Mouse (Mus musculus): ENCODE measurements at regions not wholly inside any gene's neighbourhood (a gene's known extent, or its start where the extent isn't known, plus 50 kb on each side); places are given as distances from the start of the nearest gene placed in this dataset.

DNA sequence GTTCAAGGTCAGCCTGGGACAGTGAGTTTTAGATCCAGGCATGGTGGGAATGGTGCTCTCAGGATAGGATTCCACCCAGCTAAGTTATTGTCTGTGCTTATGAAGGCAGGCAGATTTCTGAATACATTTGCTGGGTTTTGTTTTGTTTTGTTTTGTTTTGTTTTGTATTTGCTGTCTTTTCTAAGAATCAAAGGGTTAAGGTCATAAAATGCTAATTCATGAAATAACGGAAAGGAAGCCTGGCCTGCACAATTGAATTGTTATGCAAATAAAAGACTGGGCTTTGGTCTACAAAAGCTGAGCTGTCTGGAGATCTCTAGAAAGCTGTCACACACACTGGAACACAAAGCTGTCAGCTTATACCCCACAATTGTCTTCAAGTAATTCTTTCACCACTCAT is 521.7 kb downstream of the Gpam start:
- Histone ChIP-seq H3K4me1 (ENCODE audit: control insufficient read depth, insufficient read depth, low read length) (no peaks in the 10 kb centered on the region), H3K27me3 (ENCODE audit: control insufficient read depth, insufficient read depth, low read length) (no peaks in the 10 kb centered on the region), H3K79me2 (ENCODE audit: control insufficient read depth, insufficient read depth, low read length) (no peaks in the 10 kb centered on the region), H3K4me3 (ENCODE audit: insufficient read depth, low read depth, low read length) (no peak overlapping the region), H3K9ac (ENCODE audit: low read depth, low read length) (no peak overlapping the region), H3K27ac (replicated peaks; ENCODE audit: insufficient read depth, low read depth, low read length) (no peak overlapping the region), H3K36me3 (ENCODE audit: control insufficient read depth, insufficient read depth, low read length) (no peaks in the 10 kb centered on the region)
- DNase-seq (ENCODE audit: extremely low read depth, low read depth, low spot score), result no peak
- TF ChIP-seq POLR2A (IDR thresholded peaks at IDR 0.05; ENCODE audit: extremely low read depth, insufficient read depth, low read length), result no peak
- TF ChIP-seq CTCF (IDR thresholded peaks at IDR 0.05; ENCODE audit: low read depth, low read length), result no peak
- WGBS, result 92% methylated on average over 1 of the region's 1 CpGs

DNA sequence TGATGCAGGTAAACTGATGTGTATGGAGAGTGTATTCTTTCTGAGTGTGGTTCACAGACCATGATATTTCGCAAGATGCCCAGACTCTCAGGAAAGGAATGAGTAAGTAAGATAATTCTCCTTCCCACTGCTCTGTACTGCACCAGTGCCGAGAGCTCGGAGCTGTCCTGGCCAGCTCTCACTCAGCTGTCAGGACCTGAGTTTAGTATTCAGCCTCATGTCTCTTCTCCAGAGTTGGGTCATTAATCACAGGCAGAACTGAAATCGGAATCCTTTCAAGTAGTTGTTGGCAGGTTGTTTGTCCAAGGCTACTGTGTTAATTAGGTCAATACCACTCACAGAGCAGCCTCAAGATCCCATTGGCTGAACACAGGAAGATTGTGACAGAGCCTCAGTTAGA is 510.1 kb downstream of the Gpam start:
- no peaks in the 10 kb centered on the region for H3K4me1 ChIP-seq (ENCODE audit: control insufficient read depth, insufficient read depth, low read length)
- no peaks in the 10 kb centered on the region for H3K79me2 ChIP-seq (ENCODE audit: control insufficient read depth, insufficient read depth, low read length)
- TF ChIP-seq POLR2A (IDR thresholded peaks at IDR 0.05; ENCODE audit: extremely low read depth, insufficient read depth, low read length), result no peak
- TF ChIP-seq CTCF (IDR thresholded peaks at IDR 0.05; ENCODE audit: low read depth, low read length), result no peak
- H3K9ac ChIP-seq (ENCODE audit: low read depth, low read length), result no peak overlapping the region
- H3K4me3 ChIP-seq (ENCODE audit: insufficient read depth, low read depth, low read length), result no peak overlapping the region
- no peak for DNase-seq (ENCODE audit: extremely low read depth, low read depth, low spot score)
- H3K27ac ChIP-seq (replicated peaks; ENCODE audit: insufficient read depth, low read depth, low read length), result no peak overlapping the region
- no peaks in the 10 kb centered on the region; the same call in 1 of the 2 replicates for H3K27me3 ChIP-seq (ENCODE audit: control insufficient read depth, insufficient read depth, low read length)
- no peaks in the 10 kb centered on the region for H3K36me3 ChIP-seq (ENCODE audit: control insufficient read depth, insufficient read depth, low read length)
- WGBS, result 47% methylated on average over 4 of the region's 4 CpGs

All from liver, adult 2 months (tissue).